Mouse (Mus musculus) adrenal gland, adult 8-10 months (tissue): ENCODE results near the gene Htra1. TPM values are rescaled to one million over a fixed set of nuclear protein-coding genes. Genes with fewer than 3 reads are reported as not detected.
A peak's percentile ranks its signal among the peaks of the same experiment; 100 is the strongest.

Experiments
- DNase-seq: peaks from one replicate; pipeline ENCODE4 v3.0.0; 2022
- total RNA-seq, 4 experiments: library from RNA; stranded (reverse); gene quantifications; 2 replicates each; pipeline ENCODE4 v1.2.4; 2022

The Htra1 gene
- total RNA-seq, 4 experiments from 2014 or later, result 33.0 to 88.6 (median 61.0) TPM

GRCm38 (mm10) chr7:130935421-130935792 is 504 bp upstream of the Htra1 start:
- no peak for DNase-seq

DNA sequence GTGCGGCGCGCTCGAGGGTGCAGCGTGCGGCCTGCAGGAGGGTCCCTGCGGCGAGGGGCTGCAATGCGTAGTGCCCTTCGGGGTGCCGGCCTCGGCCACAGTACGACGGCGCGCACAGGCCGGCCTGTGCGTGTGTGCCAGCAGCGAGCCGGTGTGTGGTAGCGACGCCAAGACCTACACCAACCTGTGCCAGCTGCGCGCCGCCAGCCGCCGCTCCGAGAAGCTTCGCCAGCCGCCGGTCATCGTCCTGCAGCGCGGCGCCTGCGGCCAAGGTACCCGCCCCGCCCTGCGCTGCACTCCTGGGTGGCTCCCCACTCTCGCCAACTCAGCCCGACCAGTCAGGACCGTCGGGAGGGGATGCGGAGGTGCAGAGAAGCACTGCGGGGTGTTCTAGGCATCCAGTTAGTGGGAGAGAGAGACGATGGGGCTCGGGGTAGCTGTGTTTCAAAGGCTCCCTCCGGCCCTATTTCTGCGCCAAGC is 601 bp downstream of the Htra1 start:
- no peak for DNase-seq

DNA sequence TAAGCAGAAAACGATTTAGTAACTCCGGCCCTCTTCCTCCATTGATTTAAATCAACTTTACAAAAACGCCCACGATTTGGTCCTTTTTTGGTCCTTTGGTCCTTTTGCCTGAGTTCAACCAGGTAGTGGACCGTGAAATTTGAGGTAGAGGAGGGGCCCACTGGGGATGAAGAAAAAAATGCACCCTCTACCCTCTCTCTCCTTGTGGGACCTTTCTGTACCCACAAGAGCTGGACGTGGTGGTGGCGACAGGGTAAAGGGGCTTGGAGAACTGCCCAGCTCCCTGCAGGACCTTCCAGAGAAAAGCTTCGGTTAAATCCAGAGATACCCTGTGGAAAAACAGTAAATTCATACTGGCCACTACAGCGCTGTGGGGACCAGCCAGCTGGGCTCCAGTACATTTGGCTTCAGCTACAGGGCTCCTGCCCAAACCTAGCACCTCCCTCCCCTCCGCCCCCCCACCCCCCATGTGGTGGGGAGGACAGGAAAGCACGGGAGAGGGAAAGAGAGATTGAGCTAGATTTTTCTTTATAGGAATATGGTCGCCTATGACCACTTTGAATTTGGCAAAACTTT is 1.4 kb downstream of the Htra1 start:
- no peak for DNase-seq

DNA sequence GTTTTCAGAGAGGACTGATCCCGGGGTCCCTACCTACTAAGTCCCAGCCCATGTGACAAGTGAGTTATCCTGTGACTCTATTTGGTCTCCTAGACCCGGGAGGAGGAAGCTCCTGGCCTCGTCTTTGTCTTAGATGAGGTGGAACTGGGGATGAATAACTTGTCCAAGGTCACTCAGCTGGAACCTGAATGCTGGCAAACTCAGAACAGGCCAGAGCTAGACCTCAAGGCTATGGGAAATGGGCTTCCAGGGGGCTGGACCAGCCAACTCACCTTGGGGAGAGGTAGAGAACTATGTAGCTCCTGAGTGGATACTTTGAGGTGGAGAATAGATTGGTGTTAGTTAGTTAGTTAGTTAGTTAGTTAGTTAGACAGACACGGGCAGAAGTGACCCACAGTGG is 2.1 kb downstream of the Htra1 start:
- no peak for DNase-seq

DNA sequence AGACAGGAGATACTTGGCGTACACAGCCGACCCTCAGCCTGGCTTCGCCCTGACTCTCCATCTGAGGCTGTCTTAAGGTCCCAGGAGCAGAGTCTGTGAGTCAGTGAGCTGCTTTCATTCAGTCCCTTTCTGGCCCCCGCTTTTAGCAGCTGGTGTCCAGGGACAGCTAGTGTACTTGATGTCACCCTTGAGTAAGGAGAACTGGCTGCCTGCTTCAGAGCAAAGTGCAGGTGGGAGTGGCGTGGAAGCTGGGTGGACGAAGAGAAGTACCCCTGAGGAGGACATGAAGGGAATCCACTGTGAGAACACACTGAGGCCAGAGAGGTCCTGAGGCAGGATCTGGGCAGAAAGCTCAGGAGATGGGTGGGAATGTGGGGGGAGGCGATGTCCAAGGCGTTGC is 3.0 kb downstream of the Htra1 start:
- DNase-seq, result no peak

- DNase-seq, result no peak
Observed at GRCm38 (mm10) chr7:130940733-130941132, 4.8 kb downstream of the Htra1 start.

GRCm38 (mm10) chr7:130943280-130943895 is 7.5 kb downstream of the Htra1 start:
- no peak for DNase-seq

DNA sequence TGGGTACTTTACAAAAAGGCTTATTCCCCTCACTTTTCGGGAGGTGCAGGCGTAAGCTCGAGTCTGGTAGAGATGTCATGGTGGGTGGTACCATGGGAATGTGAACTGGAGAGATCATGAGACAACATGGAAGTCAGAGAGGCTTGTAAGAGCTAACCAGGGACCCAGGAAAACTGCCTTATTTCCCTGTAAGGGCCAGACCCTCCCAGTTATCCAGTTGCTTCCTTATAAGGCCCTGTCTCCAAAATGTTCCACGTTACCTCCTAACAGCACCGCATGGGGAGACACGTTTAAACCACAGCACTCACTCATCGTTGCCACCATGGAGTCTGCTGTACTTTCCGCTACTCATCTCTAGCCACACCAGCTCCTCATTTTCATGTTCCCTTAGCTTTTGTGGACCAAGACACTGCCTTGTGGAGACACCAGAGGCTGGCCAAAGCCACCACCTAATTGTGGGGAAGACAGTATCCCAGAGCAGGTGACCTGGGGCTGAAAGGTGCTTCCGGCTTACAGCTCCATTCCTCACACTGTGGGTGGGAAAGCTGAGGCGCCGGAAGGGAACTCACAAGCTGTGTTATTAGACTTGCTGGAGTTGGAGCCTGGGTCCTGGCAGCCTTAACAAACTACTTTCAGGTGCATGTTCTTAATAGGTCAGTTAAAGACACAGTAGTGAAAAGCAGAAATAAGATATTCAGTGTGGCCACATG is 9.0 kb downstream of the Htra1 start:
- DNase-seq, result no peak

DNA sequence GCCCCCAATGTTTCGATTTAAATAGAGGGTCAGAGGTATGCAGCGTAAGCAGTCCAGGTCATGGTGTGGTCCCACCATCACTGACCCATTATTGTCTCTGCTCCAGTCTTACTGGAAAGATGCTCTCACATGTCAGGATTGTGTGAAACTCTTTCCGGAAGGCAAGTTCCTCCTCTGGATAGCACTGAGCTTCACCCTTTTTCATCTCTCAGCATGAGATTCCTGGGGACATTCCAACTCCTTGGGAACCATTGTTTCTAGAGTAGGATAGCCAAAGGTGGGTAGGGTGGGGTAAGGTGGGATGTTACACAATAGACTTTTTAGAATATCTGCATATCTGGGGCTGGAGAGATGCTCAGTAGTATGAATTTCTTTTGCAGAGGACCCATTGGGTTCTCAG is 9.8 kb downstream of the Htra1 start:
- no peak for DNase-seq

GRCm38 (mm10) chr7:130946303-130946702 is 10.4 kb downstream of the Htra1 start:
- no peak for DNase-seq

DNA sequence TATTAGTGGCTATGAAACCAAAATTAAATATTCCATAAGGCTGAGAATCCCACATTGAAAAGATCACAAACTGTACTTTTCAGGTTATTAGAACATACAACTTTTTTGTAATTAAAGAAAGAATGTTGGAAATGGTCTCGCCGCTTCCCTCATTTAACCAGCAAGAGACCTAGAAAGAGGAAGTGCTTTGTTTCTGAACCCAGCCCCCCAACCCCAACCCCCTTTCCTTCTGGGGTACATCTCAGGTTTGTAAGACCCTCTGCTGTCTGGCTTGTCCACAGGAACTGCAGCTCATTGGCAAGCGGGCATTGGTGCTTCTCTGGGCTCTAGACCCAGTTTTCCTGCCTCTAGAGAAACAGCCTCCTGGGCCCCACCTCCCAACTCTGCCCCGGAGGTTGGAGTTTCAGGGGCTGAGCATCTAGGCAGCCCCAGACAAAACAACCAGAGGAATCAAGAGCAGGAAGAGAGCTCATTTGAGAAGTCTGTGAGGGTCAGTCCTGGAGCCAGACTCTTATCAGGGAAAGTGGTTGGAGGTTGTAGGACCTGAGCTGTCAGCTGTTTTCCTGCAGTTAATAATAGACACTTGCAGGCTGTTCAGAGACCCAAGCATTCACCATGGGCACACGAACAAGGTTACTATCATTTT is 12.8 kb downstream of the Htra1 start:
- no peak for DNase-seq

- no peak for DNase-seq
Observed at GRCm38 (mm10) chr7:130949331-130949751, 13.4 kb downstream of the Htra1 start.

DNA sequence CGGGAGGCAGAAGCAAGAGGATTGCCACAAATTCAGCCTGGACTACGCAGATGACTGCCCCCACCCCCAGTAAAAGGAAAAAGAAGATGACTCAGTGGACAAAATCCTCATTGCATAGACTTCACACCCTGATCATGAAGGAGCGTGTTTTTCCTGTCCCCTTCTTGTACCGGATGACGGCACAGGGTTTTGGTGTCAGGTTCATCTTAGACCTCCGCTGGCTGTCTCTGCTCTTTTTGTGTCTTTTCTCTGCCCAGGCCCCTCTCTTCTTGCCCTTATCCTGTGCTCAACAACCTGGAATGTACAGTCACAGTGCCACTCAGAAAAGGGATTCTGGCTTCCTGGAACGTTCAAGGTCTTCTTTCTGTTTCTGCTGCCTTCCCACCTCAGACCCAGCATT is 14.6 kb downstream of the Htra1 start:
- no peak for DNase-seq

GRCm38 (mm10) chr7:130951004-130951403 is 15.1 kb downstream of the Htra1 start:
- no peak for DNase-seq

- no peak for DNase-seq
Observed at GRCm38 (mm10) chr7:130953376-130953775, 17.5 kb downstream of the Htra1 start.

- no peak for DNase-seq
Observed at GRCm38 (mm10) chr7:130954177-130954601, 18.3 kb downstream of the Htra1 start.

DNA sequence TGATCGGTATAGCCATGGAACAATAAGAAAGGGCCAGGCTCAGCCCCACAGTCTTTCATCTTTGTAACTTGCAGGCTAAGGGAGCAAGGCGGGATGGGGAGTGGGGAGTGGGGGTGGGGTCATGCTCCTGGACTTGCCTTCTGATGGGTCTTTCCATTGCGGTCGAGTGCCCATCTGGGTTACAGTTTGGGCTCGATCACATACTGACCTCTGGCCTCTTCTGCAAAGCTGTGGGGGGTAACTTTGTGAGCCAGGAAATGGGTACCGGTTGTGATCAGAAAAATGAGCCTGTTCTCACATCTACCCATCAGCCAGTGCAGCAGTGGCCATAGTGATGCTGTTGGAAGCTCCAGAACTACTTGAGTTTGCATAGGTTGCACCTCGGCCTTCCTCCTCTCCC is 22.6 kb downstream of the Htra1 start:
- no peak for DNase-seq

DNA sequence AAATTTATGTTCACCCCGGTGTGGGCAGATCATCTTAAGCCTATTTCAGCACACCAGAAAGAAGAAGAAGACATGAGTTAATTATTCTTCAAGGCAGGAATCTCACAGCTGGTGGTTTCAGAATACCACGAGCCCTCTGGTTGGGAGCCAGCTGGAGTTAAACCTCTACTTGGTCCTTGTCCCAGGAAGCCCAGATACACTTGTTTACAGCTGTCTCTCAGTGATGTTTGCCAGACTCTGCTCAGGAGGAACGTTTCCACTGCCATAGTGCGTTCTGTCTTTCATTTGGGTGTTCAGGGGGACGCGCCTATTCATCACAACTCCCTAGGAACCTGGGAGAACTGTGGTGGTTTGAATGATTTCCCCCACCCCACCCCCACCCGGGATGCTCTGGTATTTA is 24.0 kb downstream of the Htra1 start:
- no peak for DNase-seq

- DNase-seq, result no peak
Observed at GRCm38 (mm10) chr7:130961429-130961828, 25.5 kb downstream of the Htra1 start.

DNA sequence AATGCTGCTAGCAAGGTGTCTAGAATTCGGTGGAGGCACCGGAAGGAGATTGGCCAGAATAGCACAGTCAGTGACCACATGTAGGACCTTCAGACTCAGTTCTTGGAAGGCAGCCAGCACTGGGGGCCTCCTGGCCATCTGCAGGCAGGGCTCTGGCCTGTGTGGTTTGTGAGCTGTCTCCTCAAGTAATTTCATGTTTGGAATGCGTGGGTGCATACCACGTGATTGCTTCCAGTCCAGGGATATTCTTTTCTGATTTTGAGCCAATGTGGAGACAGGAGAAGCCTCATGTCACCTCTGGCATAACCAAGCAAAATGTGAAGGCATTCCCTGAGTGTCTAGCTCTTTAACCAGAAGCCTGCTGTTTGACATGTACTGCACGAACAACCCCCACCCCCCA is 28.8 kb downstream of the Htra1 start:
- peak; percentile 58 for DNase-seq

GRCm38 (mm10) chr7:130965396-130965795 is 29.5 kb downstream of the Htra1 start:
- no peak for DNase-seq

- no peak for DNase-seq
Observed at GRCm38 (mm10) chr7:130965909-130966365, 30.0 kb downstream of the Htra1 start.

GRCm38 (mm10) chr7:130966451-130966850 is 30.5 kb downstream of the Htra1 start:
- DNase-seq, result no peak
